28 mouse cellular contexts compared by ENCODE assay signal in the genomic region with DNA sequence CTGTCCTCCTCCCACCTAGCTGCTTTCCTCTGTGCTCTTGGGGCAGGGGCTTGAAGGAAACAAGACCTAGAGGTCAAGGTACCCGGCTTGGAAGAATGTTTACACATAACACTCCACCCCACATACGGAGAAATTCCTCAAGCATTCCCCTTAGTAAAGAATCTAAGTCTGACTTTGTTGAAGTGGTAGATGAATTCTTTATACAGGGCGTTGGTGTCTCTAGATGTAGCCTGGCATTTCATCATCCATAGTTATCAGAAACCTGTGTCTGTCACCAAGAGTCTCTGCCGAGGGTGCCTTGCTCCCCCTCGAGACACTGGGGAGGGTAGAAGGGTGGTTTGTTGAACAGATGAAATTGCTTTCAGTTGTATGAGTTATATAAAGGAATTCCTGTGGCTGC. TPM values are rescaled to one million over a fixed set of nuclear protein-coding genes. Genes with fewer than 3 reads are reported as not detected.
DNase-seq lines count a peak whose midpoint lies in the region; ATAC-seq lines count a peak whose summit lies in the region.
"Had no signal": no experiment of that assay in that cellular context is flagged by ENCODE, and none has a peak within 500 bp of the region (broad histone marks: within the 10 kb centered on the region; RNA-seq: fewer than 3 reads in every experiment).

No protein-coding gene starts in this region.

- 0 out of 2 replicates have a peak, but pooled peaks cover 7% of the 10 kb centered on the region for H3K4me1 ChIP-seq in kidney, embryonic 15.5 days
- no peaks in the 10 kb centered on the region for H3K4me1 ChIP-seq in neural tube, embryonic 12.5 days
- peaks cover 2% of the 10 kb centered on the region; the same call in 1 of the 2 replicates for H3K4me1 ChIP-seq in heart, embryonic 10.5 days
- H3K4me1 ChIP-seq: forebrain, embryonic 10.5 days; limb, embryonic 12.5 days; megakaryocyte, embryonic 14.5 days had no signal

- ATAC-seq in kidney, embryonic 15.5 days (replicated peaks; ENCODE audit: low FRiP score), result peak; percentile 36; the same call in 1 of the 2 replicates
- 0 out of 2 replicates have a peak, but pooled peaks have one; percentile 7 for ATAC-seq in neural tube, embryonic 12.5 days (ENCODE audit: low FRiP score, low read depth)
- ATAC-seq: CD4-positive, CD25-positive, alpha-beta regulatory T cell, adult 4 months; forebrain, embryonic 16.5 days; liver, postnatal 0 days; midbrain, embryonic 16.5 days had no signal

- 29% methylated on average over 5 of the region's 5 CpGs for WGBS in kidney, embryonic 15.5 days
- WGBS in neural tube, embryonic 12.5 days, result 38% methylated on average over 5 of the region's 5 CpGs
- 45% methylated on average over 5 of the region's 5 CpGs for WGBS in heart, embryonic 10.5 days

- no peaks in the 10 kb centered on the region for H3K27me3 ChIP-seq in kidney, embryonic 15.5 days
- H3K27me3 ChIP-seq in neural tube, embryonic 12.5 days (replicated peaks), result no peaks in the 10 kb centered on the region
- H3K27me3 ChIP-seq in heart, embryonic 10.5 days (ENCODE audit: insufficient read depth, poor library complexity, severe bottlenecking), result no peaks in the 10 kb centered on the region
- H3K27me3 ChIP-seq: hindbrain, embryonic 12.5 days; limb, embryonic 12.5 days; megakaryocyte, embryonic 14.5 days had no signal

- DNase-seq in kidney, postnatal 36 days, result no peak
- no peak for DNase-seq in neural tube, embryonic 10.5 days (ENCODE audit: extremely low spot score, low spot score)
- DNase-seq in lung, postnatal 10 days, result peak; percentile 12
- no peak for DNase-seq in heart, embryonic 10.5 days (ENCODE audit: low spot score)
- no peak for DNase-seq in right cerebral cortex, postnatal 4 days
- DNase-seq in adrenal gland, postnatal 4 days (ENCODE audit: low spot score in 2 of 2), result no peak
- DNase-seq: adrenal gland, adult 2 months; cerebellum, adult 18-20 months; cerebellum, postnatal 25 days; gastrocnemius, postnatal 10 days; kidney, adult 2 months; kidney, postnatal 4 days; liver, postnatal 0 days; retina, postnatal 1 day; right cerebral cortex, postnatal 25 days; thymus, postnatal 25 days had no signal

- no peak overlapping the region for H3K4me2 ChIP-seq in kidney, embryonic 15.5 days
- H3K4me2 ChIP-seq in neural tube, embryonic 12.5 days (replicated peaks), result no peak overlapping the region
- H3K4me2 ChIP-seq: heart, embryonic 11.5 days; hindbrain, embryonic 12.5 days; limb, embryonic 12.5 days; liver, embryonic 11.5 days had no signal

- H3K27ac ChIP-seq in kidney, embryonic 15.5 days, result no peak overlapping the region
- no peak overlapping the region for H3K27ac ChIP-seq in neural tube, embryonic 12.5 days
- H3K27ac ChIP-seq in heart, embryonic 10.5 days, result no peak overlapping the region
- H3K27ac ChIP-seq: forebrain, embryonic 10.5 days; hindbrain, embryonic 12.5 days; limb, embryonic 12.5 days had no signal

- no peaks in the 10 kb centered on the region for H3K36me3 ChIP-seq in kidney, embryonic 15.5 days
- H3K36me3 ChIP-seq in neural tube, embryonic 12.5 days, result no peaks in the 10 kb centered on the region
- H3K36me3 ChIP-seq in heart, embryonic 10.5 days, result no peaks in the 10 kb centered on the region
- H3K36me3 ChIP-seq: hindbrain, embryonic 12.5 days; limb, embryonic 12.5 days had no signal

- H3K4me3 ChIP-seq in kidney, embryonic 15.5 days (replicated peaks), result no peak overlapping the region
- no peak overlapping the region for H3K4me3 ChIP-seq in neural tube, embryonic 12.5 days
- no peak overlapping the region for H3K4me3 ChIP-seq in heart, embryonic 10.5 days
- H3K4me3 ChIP-seq: forebrain, embryonic 10.5 days; hindbrain, embryonic 12.5 days; limb, embryonic 12.5 days; megakaryocyte, embryonic 14.5 days had no signal

- no peak overlapping the region for H3K9ac ChIP-seq in kidney, embryonic 15.5 days
- H3K9ac ChIP-seq in neural tube, embryonic 12.5 days, result no peak overlapping the region
- H3K9ac ChIP-seq: hindbrain, embryonic 12.5 days; limb, embryonic 12.5 days; liver, postnatal 0 days had no signal

- H3K9me3 ChIP-seq in kidney, embryonic 15.5 days (replicated peaks), result no peaks in the 10 kb centered on the region
- no peaks in the 10 kb centered on the region for H3K9me3 ChIP-seq in neural tube, embryonic 12.5 days
- no peaks in the 10 kb centered on the region for H3K9me3 ChIP-seq in heart, embryonic 10.5 days
- H3K9me3 ChIP-seq: forebrain, embryonic 10.5 days; hindbrain, embryonic 12.5 days; limb, embryonic 12.5 days had no signal

RNA-seq across cellular contexts. Expression of a gene that starts 41.8 kb away (rescaled TPM):
- polyA plus RNA-seq in kidney, embryonic 15.5 days (2015; fragmentation: Nextera tagmentation; extraction: Ambion mirVana), result 14.1 and 14.8 TPM in 2 replicates
- polyA plus RNA-seq in neural tube, embryonic 12.5 days (2016; fragmentation: Nextera tagmentation; extraction: Ambion mirVana), result 15.2 and 15.7 TPM in 2 replicates
- polyA plus RNA-seq in heart, embryonic 10.5 days (2016; fragmentation: Nextera tagmentation; extraction: Ambion mirVana), result 4.6 and 4.8 TPM in 2 replicates
- 1 to 10 TPM; 6.8 to 8.5 TPM for total RNA-seq in adrenal gland, postnatal 4 days (2021)
- total RNA-seq: granulocyte monocyte progenitor cell, adult 5-6 weeks had no signal
